Mouse (Mus musculus) cerebellum, adult (tissue): Measurements from ENCODE around the gene 2810408A11Rik.

Experiments used
- ATAC-seq: cut with Nextera tagmentation; 2 replicates; pipeline ENCODE4 v1.9.2; 2017; ENCODE audit warnings: mild to moderate bottlenecking, moderate library complexity, mixed read lengths; ENCODE audit not compliant: insufficient number of reproducible peaks, low FRiP score, low TSS enrichment

2810408A11Rik gene

DNA sequence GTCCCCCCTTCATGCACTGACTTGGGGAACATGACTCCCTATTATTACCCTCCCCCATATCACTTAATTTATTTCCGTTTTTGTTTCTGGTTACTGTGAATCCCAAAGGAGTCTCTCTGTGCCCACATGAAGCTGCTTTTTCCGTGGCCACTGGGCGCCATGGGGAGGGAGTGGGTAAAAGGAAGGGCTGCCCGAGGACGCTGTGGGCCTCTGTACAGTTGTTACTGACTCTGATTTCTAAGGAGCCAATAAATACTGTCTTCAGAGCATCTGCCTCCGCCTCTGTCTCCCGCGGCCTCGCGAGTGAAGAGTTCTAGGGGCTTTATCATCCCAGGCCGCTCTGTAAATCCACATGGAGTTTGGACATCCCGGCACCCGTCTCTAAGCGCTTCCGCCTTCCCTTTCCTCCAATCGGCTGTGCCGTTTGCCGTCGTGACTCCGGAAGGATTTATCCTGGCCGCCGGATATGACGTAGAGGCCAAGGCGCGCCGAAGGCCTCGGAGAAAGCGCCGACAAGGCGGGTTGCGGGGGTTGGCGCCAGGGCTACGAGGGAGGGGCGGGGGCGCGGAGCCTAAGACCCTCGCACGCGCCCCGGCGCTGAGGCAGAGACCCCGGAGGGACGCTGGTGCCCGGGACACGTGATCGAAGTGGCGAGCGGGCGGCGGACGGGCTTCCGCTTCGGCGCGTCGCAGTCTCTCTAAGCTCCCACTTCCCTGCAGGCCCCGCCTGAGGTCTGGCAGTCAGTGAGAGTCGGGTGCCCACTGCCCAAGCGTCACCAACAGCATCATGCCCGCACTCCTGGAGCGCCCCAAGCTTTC lies 13.0 kb upstream of the 2810408A11Rik start, which contains the start of gene Gps2:
Gps2 (plus strand) TSS at position 335 of the 818 bp plus-strand sequence.
- peak; percentile 76; the same call in 1 of the 2 replicates for ATAC-seq

DNA sequence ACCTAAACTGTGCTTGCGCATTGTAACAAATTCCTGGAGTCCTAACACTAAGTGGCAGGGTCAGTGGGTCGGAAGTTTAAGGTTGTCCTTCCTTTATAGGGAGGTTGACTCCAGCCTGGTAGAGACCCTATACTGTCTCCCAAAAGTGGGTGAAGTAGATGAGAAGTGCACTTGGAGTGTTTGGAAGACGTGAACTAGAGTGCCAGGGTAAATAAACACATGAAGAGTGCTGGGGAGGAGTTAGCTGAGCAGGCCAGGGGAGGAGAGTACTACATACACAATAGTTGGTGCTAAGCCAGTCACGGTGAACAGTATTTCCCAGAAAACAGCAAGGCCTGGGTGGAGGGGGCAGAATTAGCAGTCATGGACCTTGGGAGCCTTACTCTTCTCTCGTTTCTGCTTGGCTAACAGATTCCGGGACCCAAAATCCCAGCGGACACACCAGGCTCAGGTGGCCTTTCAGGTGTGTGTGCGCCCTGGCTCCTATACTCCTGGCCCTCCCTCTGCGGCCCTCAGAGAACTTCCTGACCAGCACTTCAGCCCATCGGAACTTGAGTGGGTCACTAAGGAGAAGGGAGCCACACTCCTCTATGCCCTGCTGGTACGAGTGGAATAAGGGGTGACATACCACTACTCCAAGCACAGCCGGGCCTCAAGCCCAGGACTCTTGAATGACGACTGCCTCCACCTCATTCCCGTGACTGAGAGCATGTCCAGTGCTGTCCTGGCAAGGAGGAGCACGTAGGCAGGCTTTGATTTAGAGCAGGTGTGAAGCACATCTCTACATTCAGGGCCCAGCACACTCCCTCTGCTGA lies 12.1 kb upstream of the 2810408A11Rik start:
- ATAC-seq, result no peak

DNA sequence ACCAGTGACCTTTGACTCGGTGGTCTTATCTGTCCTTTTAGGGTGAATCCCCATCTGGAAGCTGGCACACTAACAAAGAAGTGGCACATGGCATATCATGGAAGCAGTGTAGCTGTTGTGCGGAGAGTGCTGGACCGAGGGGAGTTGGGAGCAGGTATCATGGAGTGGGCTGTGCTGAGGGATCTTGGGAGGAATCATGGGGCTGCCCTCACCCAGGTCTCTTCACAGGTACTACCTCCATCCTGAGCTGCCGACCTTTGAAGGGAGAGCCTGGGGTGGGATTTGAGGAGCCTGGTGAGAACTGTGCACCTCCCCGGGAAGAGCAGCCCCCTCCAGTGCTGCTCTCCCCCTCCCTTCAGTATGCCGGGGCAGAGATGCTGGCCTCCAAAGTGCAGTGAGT lies 10.9 kb upstream of the 2810408A11Rik start:
- ATAC-seq, result no peak

DNA sequence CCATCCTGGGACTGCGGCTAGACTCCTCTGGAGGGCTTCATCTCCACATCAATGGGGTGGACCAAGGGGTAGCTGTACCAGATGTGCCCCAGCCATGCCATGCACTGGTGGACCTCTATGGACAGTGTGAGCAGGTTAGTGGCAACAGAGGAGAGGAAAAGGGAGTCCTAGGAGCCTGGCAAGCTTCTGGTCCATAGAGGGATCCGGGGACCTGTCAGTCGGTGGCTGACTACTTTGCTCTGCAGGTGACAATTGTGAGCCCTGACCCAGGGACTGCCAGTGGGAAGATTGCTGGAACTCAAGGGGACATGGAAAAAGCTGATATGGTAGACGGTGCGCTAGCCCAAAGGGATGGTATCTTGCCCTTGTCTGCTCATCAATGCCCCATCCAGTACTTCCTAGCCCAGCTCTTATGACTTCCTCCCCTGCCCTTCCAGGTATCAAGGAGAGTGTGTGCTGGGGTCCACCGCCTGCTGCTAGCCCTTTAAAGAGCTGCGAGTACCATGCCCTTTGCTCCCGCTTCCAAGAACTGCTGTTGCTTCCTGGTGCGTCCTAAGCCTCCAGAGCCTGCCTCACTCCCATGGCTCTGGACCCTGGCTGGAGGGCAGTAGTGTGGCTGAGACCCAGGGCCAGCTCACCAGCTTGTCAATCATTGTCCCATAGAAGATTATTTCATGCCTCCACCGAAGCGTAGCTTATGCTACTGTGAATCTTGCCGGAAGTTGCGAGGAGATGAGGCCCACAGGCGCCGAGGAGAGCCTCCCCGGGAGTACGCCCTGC lies 10.2 kb upstream of the 2810408A11Rik start:
- ATAC-seq, result no peak

DNA sequence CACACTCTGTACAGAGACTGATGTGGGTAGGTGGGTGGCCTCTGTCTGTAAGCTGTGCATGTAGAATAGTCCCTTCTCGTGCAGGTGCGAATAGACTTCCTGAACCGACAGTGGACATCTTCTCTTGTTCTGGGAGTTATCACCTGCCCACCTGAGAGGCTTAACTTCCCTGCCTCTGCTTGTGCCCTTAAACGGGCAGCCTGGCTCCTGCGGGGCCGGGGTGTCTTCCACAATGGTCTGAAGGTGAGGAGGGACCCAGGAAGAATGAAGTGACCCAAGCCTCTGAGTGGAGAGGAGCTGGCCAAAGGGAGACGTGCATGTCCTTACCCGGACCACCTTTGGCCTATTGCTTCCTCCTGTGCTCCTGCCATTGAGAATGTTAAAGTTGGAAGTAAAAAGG lies 9.4 kb upstream of the 2810408A11Rik start:
- ATAC-seq, result no peak

DNA sequence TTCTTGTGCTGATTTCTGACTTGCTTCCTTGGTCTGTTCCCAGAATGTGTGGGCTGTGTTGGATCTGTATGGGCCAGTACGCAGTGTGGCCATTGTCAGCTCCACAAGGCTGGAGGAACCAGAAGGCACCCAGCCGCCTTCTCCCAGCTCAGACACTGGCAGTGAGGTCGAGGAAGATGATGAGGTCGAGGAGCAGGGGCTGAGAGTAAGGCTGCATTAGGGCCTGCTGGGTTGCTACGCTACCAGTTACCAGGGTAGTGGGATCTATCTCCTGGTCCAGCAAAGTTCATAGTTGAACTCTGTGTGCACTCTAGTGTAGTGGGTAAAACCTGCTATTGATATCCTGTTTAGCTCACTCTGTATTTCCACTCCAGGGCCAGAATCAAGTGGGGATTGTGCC lies 8.4 kb upstream of the 2810408A11Rik start:
- no peak for ATAC-seq

DNA sequence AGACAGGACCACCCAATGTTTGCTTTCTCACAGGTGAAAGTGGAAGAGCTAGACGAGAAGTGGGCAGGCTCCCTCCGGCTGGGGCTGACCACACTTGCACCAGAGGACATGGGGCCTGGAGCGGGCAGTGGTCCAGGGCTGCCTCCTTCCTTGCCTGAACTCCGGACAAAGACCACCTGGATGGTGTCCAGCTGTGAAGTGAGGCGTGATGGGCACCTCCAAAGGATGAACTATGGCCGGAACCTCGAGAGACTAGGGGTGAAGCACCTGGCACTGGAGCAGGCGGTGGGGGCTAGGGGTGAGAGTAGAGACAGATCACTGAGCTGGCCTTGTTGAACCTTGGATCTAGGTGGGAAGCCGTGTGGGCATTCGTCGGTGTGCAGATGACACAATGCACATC lies 7.9 kb upstream of the 2810408A11Rik start:
- no peak for ATAC-seq

DNA sequence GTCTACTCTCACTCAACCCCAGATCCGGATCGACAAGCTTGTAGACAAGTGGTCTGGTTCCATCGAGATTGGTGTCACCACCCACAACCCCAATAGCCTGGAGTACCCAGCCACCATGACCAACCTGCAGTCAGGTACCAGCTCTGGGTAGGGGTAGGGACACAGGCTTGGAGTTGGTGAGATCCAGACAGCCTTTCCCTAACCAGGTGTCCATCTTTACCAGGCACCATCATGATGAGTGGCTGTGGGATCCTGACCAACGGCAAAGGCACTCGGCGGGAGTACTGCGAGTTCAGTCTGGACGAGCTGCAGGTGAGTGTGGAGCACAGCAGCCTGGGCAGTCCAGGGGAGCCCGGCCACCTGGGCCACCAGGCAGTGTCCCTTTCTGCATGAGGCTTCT lies 3.5 kb upstream of the 2810408A11Rik start:
- no peak for ATAC-seq

DNA sequence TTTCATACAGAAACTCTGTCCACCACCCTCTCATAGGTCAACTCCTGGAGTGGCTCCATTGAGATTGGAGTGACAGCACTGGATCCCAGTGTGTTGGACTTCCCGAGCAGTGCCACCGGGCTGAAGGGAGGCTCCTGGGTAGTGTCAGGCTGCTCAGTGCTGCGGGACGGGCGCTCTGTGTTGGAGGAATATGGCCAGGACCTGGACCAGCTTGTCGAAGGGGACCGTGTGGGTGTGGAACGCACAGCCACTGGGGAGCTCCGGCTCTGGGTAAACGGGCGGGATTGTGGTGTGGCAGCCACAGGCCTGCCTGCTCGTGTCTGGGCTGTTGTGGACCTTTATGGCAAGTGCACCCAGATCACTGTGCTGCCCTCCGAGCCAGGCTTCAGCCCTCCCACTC lies 2.2 kb upstream of the 2810408A11Rik start:
- ATAC-seq, result no peak

DNA sequence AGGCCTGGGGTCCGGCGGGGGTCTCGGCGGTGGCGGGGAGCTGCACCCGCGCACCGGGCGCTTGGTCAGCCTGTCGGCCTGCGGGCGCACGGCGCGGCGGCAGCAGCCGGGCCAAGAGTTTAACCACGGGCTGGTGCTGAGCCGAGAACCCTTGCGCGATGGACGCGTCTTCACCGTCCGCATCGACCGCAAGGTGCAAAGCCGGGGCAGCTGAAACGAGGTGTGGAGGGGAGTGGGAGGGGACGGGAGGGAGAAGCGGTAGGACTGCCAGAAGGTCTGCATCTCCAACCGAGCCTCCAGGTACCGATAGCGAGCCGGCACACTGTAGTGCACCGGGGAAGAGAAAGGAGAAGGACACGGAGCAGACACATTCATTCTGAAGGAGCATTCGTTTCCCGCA lies 1.2 kb upstream of the 2810408A11Rik start:
- no peak for ATAC-seq

DNA sequence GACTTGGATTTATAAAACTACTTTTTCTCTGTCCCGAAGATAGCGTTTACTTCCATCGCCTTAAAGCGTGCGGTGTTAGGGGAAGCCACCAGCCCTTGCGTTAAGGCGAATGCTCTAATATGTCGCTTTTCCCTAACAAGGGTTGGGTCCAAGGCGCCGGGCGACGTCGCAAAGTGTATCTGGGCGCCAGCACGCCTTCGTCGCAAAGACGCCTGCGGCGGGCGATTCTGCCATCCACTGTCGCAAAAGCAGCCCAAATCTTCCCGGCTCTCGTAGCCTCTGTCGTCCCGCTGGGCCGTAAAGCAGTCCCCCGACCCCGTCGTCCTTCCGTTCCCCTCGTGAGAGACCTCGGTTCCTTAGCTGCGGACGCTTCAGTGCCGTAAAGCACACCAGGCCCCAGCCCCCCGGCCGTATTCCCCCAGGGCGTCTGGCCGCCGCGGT lies 639 bp upstream of the 2810408A11Rik start:
- ATAC-seq, result peak; percentile 51; the same call in 1 of the 2 replicates

DNA sequence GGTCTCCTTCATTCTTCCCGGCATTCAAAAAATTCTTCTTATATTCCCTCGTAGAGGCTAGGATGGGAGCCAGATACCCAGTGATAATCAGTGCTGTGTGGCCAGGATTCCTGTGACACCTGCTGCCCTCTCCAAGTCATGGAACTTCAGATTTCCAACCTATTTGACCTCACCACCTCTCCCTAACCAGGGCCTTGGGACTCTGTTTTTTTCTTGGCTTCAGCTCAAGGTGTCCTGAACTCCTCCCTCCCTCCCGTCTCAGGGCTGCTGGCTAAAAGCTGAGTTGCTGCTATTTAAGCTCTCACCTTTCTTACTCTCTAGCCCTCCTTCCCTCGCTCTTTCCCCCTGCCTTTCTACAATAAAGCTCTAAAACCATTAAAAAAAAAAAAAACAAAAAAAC lies 917 bp downstream of the 2810408A11Rik start:
- ATAC-seq, result no peak

DNA sequence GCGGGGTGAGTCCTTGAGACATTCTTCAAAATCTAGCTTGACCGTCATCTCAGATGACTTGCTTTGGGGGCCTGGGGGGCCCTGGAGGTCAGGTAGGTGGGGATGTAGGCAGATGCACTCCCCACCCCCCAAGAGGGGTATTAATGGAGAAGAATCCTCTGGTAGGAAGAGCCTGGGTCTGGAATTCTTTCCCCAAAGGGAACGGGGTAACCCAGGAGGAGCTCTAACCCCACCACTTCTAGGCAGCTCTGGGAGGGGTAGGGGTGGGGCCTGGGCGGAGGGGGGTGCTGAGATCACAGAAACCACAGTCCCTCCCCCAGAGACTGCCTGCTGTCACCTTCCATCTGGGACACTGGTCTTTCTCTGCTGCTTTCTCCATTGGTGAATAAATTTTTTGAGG lies 5.5 kb downstream of the 2810408A11Rik start, which contains the start of gene Acap1:
Acap1 (minus strand) TSS at position 249 of the 400 bp plus-strand sequence.
- no peak for ATAC-seq

DNA sequence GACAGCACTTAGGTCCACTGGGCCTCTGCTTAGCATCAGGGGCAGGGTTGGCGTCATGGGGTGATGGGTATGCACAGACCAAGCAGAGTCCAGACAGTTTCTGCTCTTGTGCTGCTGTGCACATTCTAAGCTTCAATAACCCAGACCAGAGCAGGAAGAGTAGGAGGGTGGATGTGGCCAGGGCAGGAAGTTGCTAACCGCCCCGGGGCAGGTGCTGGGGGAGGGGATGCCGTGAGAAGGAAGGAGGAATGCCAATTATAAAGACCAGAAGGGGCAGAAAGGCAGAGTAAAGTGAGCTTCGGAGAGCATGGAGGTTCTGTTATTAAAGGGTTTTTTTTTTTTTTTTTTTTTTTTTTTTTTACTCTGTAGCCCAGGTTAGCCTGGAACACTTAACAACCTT lies 6.1 kb downstream of the 2810408A11Rik start:
- ATAC-seq, result no peak

DNA sequence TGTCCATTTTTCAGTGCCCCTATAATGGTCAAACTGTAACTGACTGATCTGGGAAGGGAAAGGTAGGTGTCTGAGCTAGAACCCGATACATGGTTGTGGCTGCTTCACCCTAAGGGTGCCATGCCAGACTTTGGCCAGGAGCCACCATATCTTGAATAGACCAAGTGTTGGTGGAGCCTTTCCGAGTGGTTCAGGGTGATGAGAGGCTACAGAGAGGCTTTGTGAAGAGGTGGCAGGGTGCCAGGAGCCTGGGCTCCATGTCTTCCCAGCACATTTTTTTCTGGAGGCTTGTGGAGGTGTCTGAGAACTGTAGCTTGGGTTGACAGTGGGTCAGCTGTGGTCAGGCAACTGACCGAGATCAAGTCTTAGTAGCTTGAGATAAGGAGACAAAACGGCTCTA lies 9.3 kb downstream of the 2810408A11Rik start:
- ATAC-seq, result no peak

DNA sequence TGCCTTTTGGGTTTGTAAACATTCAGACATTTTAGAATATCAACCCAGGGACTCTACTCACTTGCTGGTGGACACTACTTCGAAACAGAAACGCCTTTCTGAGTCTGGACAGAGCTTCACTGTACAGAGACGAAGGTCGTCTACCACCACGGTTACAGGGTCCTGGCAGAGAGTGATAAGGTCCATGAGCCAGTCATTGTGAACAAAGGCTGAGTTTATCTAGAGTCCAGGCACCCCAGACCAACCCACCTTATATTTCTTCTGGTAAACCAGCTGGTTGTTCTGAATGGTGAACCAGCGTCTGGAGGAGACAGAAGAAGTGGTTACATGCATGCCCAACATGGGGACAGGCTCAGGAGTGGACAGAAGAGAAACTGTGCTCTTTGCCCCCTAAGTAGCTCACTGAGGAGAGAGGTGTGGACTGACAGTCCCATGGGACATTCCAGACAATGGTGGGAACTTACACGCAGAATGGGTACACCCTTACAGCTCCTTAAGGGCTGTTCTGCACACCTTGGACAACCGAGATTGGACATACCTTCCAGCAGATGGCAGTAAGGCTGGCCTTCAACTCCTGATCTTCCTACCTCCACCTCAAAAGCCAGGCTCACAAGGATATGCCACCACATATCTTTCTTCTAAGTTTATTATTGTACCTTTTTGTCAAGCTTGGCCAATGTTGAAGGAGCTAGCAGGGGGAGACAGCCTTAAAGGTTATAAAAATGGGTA lies 13.7 kb downstream of the 2810408A11Rik start:
- no peak for ATAC-seq

DNA sequence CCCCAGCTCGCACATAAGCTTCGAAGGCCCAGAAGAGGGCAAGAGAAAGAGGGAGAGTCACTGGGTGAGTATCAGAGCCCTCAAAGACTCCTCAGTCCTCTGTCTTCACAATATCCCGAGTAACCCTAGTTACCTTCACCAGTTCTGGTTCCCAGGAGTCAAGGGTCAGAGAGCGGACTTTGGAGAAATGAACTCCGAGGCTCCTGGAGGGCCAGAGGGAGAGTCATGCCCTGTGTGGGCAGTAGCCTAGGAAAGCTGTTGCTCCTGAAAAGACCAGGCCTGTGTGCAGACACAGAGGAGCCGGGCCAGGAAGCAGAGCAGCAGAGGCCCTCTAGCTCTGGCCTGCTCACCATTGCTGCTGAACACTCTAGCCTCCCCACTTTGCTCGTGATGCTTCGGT lies 16.1 kb downstream of the 2810408A11Rik start:
- no peak for ATAC-seq

DNA sequence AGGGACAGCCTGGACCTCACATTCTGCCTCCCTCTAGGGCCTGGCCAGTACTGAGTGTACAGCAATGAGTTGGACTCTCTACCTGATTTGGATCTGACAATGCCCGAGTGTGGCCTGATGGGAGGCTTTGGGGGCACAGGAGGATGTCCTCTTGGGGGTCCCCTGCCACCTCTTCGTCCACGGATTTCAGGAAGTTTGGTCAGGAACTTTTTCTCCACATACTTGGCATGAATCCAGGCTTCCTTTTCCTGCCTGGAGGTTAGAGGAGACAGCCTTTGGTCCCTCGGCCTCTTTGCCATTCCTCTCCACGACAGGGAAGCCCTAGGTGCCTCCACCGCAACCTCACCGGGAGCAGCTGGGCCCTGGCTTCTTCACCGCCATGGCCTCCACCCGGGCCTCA lies 16.5 kb downstream of the 2810408A11Rik start:
- no peak for ATAC-seq

DNA sequence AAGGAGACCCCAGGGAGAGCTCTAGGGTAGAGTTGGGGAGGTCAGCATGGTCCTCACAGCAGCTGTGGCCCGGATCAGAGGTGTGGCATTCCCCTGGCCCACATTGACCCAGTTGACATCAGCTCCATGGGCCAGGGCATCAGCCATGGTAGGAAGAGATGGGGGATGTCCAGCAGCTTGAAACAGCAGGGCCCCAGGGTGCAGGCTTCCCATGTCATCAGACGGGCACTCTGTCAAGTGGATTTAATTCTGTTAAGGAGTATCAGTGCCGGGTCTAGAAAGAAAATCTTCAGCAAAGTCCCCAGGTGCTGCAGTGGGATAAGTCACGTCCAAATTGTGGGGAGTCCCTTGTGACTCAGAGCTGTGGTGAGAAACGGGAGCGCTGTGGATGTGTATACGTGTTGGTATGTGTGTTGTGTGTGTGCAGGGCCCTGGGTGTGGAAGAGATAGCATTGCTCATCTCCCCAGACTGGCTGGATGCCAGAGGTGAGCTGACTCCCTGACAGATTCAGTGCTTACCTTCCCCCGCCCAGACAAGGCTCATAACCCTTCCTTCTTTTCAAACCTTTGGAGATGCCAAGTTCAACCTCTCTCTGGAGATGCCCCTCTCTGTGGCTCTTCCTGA lies 17.1 kb downstream of the 2810408A11Rik start:
- ATAC-seq, result no peak
